Mouse (Mus musculus) right cerebral cortex, adult 18-20 months (tissue): ENCODE results near the gene Rad51b.

Source experiments
- DNase-seq: peaks from one replicate; pipeline ENCODE4 v3.0.0; 2022; ENCODE audit warnings: mixed read lengths

Rad51b gene

DNA sequence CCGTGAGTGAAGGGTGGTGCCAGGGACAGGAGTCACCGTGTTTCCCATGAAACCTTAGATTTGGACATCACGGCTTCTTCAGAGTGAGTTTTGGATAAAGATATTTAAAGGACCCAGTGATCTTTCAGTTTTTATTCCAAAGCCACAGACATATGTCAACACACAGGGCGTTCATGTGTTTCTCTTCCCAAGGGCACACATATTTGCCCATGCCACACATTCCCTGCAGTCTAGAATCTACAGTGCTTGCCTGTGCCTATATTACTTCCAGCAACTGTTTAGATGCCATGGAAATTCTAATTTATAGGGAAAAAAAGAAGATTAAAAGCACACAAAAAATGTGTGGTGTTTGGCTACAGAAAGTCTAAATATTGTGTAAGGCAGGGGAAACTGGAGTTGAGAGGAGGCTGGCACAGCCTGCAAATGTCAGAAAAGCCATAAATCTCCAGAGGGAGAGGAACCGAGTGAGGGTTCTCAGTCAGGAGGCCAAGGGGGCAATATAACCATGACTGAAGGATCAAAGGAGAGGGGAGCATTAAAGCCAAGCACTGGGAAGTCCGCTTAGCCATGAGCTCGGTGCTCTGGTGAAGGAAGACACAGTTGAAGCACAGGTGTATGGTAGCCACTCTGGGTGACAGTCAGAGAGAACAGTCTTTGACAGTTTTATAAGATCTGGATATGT, 367.0 kb downstream of the Rad51b start:
- no peak for DNase-seq

DNA sequence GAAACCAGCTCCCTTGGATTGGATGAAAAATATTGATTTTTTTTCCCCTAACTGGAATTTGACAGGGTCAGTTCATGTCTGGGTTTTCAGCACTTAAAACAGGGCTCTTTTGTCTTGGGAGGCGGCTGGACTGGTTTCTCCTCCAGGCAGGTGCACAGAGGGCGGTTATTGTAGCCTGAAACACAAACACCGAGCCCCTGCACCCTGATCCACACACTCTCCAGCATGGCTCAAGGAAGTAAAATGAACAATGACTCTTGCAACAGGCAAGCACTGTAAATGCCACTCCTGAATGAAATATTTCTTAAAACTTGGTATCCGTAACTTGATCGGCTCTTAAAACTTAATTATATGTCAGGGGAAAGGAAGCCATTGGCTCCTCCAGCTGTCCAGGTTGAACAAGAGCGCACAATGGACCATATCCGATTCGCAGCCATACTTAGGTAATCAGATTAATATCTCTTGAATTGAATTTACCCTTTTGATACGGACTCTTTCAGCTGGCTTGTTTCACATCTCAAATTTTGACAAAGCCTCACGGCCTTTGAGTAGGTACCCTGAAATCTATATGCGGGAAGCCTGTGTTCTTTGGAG, 377.9 kb downstream of the Rad51b start:
- no peak for DNase-seq

DNA sequence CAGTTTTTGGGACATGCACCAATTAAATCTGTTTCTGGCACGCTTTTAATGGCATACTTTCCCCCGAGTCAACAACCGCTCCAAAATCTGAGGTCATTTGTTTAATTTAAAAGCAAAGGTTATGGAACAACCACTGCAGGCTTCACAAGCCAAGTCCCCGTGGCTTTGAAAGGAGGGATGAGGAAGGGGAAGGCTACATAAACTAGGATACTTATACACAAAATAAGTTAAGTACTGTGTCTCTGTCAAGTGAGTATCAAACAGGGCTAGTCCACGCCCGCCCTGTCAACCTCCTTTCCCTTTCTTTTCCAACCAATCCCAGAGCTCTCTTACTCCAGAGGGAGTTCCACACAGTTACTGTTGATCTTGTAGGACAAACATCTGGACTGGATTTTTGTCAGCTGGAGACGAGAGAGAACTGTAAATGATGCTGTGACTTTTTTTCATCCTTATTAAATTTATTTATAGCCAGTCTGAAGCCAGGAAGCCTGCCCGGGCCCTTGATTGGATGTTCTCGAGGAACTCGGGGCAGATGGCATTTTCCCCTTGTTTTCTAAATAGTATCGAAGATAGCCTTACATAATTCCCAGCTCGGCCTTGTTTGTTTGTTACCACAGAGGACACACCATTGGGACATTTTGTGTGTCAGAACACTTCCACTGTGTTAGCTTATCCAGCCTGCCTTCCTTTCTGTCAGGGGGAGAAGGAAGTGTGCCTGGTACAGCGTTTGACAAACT, 378.5 kb downstream of the Rad51b start:
- DNase-seq, result no peak

DNA sequence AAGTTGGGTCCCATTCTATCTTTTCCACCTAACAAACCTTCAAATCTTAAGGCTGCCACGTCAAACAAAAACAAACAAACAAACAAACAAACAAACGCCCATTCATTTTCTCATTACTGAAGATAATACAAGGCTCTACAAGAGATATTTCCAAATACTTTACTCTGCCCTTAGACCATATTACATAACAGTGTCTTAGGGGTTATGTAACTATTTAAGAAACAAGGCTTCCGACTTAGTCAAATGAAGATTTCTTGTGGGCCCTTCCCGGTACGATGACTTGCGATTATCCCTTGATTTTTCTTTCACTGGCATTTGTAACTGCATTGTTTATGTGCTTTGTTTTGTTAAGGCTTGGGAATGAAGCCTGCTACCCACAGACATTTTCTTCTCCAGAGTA, 379.2 kb downstream of the Rad51b start:
- DNase-seq, result no peak

DNA sequence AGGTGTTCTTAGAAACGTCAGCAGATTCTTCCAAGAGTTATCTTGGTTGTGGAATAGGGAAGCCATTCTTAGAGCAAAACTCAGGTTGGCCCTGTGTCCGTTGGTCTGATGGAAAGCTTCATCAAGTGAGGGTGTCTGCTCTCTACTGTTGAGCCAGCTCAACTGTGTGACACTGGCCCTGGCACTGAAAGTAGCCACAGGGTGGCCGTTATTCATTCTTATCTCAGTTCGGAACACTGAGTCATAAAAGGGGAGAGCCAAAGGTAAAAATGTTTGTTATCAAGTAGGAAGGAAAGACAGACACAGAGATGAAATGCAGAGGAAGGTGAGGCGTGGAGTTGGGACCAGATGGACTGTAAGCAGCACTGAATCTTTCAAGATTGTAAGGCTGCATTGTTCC, 379.8 kb downstream of the Rad51b start:
- DNase-seq, result no peak

DNA sequence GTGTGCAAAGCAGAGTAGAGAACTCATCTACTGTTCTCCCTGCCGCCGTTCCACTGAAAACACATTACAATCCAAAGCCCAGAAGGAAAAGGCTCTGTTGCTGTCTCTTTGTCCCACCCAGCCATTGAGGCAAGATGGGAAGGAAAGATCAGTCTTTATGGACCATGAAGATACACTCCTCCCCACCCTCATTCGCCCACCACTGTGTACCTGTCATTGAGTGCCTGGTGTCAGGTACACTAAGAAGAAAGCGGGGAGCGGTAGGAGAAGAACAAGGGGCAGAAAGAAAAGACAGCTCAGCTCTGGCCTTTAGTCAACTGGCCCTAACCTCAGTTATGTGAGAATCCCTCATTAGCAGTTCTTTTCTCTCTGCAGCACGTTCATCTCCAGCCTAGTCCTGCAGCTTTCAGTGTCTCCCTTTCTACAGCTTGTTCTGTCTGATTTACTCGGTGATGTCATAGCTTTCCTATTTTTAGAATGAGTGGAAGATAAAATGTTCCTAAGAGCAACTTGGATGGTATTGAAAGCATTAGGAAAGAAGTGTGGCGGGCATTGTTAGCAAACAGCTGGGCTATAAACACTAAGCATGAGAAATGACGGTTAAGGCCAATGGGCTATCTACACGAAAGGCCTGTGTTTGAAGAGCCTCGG, 382.3 kb downstream of the Rad51b start:
- DNase-seq, result no peak

DNA sequence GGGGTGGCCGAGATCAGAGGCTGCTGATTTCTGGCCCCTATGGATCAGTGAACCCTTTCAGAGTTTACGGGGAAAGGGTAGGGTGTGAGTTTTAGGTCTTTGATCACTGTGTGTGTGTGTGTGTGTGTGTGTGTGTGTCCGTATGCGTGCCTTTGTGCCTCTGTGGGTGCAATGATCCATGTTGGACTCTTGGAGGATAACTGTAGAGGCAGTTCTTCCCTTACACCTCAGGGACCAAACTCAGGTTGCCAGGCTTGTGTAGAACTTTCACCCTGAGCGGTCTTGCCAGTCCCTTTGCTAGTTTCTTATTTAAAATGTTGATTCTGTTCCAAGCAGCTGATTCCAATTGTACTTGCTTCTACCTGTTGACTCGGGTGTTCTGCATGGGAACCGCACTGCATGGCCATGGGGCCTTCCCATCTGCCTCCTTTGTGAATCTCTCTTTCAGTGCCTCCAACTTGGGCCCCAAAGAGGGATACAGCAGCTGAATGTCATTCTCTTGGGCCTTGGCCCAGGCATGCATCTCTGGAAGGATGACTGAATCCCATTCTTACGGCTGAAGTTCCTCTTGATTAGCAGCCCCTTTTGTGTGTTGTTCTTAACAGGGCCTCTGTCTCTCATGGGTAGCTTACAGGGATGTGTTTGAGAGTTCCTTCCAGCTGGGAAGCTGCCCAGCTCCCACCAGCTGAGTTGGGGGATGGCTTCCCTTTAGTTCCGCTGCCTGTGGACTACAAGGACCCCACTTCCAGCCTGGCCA, 383.0 kb downstream of the Rad51b start:
- peak; percentile 24 for DNase-seq

DNA sequence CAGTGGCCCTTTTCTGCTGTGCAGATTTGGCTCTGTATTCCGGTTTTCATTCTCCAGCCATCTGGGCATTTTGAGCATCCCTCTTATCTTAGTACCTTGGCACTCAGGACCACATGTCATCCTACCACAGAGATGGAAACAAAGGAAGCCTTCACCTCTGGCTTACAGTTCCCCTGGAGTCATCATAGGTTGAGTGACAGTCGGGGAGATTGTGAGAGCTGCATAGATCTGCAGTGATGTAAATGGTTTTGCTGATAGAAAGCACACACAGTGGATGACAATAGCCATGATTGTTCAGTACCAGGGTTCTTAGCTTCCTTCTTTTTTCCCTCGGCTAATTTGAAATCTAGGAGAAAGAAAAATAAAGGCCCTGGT, 383.6 kb downstream of the Rad51b start:
- no peak for DNase-seq

DNA sequence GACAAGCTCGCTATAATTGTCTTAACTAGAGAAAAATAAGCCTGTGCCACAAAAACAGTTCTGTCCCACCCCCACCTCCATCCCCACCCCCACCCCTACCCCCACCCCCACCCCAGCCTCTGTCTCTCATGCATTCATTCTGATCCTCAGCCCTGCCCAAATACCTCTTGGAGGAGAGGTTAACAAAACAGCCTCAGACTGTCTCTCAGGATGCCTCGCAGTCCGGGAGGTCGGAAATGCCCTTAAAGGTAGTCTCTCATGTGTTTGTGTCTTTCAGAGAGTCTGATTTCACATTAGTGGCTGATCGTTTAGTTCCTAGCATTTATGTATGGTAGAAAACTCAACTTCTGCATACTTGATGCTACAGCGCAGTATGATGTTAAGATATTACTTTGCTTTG, 384.5 kb downstream of the Rad51b start:
- DNase-seq, result no peak

DNA sequence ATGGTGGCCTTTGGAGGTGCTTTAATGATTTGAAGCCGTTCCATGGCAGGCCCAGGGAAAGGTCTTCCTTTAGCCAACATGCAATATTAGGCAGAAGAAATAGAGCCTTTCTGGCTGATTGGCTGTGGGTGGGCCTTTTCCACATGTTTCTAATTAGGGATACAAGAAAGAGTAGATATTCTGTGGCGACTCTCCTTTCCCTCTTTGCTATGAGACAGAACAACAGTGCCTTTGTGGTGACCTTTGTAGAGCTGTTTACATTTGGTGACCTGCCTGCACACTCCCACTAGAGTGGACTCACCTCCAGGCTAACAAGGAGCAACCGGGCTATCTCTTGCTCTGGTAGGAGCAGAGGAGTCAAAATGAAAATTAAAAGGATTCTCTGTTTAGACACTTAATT, 386.3 kb downstream of the Rad51b start:
- no peak for DNase-seq

DNA sequence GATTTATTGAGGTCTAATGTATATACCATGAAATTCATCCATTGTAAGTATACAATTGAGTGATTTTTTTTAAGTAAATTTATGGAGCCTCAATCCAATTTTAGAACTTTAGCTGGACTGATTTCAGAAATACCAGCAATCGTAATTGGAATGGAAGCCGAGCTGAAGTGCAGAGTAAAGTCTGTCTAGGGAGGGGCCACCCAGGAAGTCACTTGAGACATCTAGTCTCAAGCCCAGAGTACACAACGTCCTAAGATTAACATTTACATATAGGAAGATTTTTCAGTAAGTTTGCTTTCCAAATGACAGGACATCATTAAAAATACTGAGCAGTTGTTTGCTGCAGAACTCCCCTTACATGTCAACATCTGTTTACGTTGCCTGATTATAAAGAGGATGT, 386.7 kb downstream of the Rad51b start:
- DNase-seq, result no peak

DNA sequence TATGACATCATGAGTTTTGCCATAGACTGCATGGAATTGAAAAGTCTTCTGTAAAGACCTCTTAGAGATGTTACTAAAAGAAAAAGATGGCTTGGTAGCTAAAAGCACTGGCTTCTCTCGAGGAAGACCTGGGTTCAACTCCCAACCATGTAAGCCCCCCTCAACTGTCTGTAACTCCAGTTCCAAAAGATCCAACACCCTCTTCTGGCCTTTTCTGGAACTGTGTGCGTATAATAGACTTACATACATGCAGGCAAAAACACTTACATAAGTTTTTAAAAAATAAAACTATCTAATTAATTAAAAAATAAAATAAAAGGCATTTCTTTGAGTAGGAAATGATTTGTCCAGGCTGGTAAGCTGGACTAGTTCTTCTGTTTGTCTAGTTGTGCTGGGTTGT, 387.3 kb downstream of the Rad51b start:
- DNase-seq, result no peak

DNA sequence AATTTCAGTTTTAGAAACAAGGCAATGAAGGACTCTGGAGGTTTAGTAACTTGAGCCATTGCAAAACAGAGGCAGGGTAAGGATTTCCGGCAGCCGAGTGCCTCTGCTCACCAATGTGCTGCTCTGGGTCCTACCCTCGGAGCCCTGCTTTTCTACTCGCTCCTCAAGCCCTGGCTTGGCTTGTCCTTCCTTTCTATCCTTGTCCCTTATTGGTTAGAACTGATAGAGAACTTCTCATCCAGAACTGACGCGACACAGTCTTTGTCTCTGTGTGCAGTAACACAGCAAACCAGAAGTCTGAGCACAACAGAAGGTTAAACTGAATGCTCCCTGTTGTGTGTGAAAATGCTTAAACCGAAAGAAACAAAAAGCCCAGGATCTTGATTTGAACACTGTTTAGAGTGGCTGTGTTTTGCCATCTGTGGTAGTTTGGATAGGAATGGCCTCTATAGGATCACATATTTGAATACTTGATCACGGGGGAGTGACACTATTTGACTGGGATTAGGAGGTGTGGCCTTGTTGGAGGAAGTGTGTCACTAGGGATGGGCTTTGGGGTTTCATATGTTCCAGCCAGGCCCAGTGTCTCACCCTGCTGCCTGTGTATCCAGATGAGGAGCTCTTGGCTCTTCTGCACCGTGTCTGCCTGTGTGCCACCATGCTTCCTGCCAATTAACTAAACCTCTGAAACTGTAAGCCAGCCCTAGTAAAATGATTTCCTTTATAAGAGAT, 389.7 kb downstream of the Rad51b start:
- DNase-seq, result no peak

DNA sequence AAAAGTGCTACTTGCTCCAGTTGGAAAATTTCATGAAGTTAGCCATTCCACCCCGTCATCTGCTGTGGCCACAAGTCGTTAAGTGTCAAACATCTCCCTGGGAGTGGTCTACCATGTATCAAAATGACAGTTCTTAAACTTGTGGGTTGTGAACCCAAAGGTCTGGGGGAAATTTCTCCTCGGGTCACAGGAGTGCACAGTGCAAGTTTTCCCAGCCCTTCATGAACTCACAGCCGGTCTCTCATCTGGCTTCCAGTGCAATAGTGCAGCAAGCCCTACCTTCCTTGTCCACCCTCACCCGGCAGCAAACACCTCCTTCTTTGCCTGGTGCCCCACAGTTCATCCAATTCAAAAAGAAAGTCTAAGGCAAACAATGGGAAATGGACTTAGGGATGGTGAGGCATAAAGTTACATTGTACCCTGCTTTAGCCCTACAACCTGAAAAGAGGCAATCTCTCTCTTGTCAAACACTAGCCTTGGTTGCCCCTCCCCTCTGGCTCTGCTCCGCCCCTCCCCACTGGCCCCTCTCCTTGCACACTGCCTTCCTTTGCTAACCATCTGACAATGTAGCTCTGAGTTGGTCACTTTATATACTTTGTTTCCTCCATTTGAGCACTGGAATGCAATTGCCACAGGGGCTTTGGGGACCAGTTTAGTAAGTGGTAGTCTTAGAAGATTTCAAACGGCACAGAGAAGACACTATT, 390.8 kb downstream of the Rad51b start:
- no peak for DNase-seq

DNA sequence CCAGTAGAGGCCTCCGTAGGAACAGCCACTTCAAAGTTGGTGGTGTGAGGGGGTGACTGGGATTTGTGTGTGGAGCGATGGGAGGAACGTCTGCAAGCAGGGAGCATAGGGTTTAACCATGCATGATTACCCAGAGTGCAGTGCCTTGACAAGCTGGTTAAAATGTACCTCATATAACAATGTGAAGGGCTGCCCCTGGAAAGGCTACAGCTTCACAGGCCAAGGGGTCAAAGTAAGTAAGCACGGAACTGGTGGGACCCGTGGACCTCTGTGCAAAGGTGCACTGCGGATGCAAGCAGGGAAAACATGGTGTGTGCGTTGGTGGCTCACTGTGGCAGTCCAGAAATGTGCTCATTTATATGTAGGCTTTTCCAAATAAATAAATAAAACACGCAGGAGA, 392.2 kb downstream of the Rad51b start:
- DNase-seq, result no peak

DNA sequence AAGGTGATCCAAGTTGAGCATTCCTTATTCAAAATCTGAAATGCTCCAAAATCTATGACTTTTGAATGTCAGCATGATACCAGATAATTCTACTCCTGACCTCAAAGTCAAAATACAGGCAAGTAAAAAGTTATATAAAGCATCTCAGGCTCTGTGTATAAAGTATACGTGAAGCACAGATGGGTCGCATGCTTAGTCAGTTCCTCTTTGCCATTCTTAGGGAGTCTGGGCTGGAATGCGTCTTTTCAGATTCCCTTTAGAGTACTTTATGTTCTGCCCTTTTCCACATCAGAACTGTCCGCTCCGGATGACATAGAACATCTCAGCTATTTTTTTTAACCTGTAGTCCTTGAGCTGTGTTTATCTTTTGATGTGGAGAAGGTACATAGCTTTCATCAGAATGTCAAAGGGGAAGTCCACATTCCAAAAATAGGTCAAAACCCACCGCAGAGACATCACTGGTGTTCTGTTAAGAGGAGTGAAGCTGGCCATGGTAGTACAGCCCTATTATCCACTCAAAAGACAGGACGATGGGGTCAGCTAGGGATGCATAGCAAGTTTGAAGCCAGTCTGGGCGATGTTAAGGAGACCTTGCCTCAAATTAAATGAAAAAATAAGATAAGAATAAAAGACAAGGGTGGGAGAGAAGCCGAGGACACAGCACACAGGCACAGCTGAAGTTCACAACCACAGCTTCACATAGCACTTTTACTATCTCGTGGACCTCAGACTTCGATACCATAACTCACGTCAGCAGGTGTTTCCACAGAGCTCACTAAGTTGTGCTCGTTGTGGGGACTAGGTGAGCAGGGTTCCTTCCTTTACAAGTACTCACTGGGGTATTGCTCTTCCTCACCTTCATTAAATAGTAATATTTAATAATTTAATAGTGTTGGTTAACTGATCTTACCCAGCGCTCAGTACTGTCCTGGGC, 395.1 kb downstream of the Rad51b start:
- no peak for DNase-seq

DNA sequence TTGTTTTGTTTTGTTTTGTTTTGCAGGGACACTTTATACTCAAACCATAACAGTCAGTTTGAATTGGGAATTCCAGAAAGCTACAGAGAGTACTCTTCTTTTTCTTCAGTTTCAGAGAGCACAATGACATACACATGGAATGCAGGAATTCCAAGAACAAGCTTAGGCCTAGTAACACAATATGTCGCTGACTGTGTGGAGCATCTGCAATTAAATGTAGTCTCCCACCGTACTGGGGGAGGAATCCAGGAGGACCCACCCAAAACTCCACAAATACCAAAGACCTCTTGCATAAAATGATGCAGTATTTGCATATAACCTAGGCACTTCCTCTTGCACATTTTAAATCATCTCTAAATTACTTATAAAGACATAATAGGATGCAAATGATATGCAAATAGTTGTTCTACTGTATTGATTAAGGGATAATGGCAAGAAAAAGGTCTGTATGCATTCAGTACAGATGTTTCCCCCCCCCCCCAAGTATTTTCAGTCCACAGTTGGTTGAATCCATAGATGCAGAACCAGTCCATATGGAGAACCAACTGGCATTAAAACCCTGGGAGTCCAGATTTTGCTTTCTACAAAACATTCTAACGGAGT, 398.9 kb downstream of the Rad51b start:
- no peak for DNase-seq

DNA sequence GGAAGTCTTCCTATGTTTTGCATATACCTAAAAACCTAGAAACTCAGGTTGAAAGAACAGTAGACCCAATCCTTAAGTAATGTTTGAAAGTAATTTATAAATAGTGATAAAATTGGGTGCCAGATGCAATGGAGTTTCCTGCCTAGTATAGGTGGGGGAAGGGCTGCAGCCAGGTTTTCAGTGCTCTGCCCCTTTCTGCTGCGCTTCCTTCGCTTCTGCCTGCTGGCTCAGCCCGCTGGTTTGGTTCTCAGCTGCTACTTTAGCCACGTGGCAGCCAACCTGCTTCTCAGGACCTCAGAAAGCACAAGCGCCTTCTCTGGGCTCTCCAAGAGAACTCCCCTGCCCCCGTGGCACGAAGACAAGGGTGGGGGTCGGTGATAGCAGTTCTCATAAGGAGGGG, 406.5 kb downstream of the Rad51b start:
- no peak for DNase-seq

DNA sequence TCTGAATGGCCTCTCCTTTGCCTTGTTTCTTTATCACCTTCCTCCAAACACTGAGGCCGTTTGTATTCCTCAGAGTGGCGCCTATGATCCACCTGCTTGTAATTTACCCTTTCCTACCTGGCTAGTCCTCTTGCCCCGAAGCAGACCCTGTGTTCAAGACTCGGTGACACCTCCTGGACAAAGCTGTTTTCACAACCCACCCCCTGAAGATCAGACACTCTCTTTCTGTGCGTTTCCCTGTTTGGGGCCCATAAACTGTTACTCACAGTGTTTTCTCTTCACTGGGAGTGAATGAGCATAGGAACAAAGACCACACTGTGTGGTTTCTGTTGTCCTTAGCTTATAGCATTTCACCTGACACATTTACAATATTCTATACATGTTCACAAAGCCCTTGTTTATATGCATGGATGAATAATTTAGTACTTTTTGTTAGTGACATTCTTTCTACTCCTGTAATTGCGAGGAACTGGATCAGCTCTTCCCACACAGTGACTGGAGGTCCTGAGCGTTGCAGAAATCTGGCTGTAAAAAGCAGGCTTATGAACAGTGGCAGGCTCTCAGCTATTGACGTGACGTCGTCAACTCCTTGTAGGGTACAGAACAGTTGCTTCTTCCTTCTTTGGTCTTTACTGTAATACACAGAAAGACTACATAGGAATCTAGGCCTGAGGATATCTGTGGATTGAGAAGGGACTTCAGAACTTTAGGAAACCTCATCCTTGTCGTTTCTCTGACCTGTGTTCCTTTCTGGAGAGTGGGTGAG, 408.6 kb downstream of the Rad51b start:
- no peak for DNase-seq
